Mouse (Mus musculus) embryo, embryonic 11 days (tissue): ENCODE results near the gene Olfr399.

Experiments used
- DNase-seq: peaks from one replicate; pipeline ENCODE4 v3.0.0-alpha.2; 2015

Olfr399 gene

DNA sequence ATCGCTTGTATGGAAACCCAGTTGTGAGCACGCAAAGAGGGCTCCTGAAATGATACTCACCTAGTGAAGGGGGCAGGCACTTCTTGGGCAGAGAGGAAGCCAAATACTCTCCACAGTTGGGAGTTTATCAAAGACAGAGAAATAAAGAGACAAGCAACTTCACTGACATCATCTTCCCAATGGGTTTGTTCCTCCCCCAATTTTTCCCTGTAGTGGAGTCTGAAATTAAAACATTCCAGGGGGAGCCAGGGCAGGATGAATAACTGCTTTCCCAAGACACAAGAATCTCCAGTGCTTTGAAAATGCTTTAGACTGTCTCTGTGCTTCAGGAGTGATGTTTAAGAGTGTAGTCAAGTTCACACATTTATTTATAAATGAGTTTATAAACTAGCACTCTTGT lies at the start of gene Olfr399, which contains the start of gene Olfr139:
Olfr399 (minus strand) TSS at position 165 of the 400 bp plus-strand sequence.
Olfr139 (minus strand) TSS at position 101 of the 400 bp plus-strand sequence.
- DNase-seq, result no peak

DNA sequence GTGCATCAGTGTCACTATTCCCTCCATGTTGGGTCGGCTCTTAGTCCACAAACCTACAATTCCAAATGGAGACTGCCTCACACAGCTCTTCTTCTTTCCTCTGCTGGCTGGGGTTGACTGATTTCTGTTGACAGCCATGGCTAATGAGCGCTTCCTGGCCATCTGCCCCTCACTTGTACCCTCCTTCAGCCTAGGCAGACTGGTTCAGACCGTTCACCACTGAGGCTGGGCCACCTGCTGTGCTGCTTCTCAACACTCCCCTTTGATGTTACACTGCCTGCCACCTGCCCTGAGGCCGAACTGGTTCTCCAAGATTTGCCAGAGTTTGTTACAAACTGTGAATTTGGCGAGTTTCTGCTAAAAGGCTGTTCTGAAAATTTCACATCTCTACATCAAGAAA lies 48.7 kb upstream of the Olfr399 start:
- DNase-seq, result no peak

- no peak for DNase-seq
These were observed 45.1 kb upstream of the Olfr399 start for GRCm38 (mm10) chr11:74101507-74101906.

GRCm38 (mm10) chr11:74100724-74101123 lies 44.3 kb upstream of the Olfr399 start:
- DNase-seq, result no peak

DNA sequence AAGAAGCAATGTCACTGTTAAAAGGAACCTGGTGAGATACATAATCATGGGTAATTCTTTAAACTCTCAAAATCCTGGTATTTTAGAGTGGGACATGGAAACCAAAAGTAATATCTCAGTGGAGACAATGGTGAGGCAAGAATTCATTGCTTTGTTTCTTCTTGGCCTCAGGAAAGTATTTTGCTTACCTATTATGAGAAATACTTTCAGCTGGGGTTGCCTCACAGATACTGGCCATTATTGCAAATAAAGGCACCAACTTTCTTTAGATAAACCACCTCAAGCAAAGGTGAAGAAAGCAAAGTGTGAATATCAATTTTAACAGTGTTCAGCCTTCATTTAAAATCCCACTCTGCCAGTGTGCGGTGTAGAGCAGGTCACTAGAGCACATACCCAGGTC lies 13.2 kb upstream of the Olfr399 start, which contains the start of gene Zfp616:
Zfp616 (plus strand) TSS at position 301 of the 400 bp plus-strand sequence.
- DNase-seq, result no peak

- no peak for DNase-seq
These were observed 5.1 kb downstream of the Olfr399 start for GRCm38 (mm10) chr11:74051347-74051746.
